ENCODE assay signal across 8 mouse cellular contexts in the genomic region with DNA sequence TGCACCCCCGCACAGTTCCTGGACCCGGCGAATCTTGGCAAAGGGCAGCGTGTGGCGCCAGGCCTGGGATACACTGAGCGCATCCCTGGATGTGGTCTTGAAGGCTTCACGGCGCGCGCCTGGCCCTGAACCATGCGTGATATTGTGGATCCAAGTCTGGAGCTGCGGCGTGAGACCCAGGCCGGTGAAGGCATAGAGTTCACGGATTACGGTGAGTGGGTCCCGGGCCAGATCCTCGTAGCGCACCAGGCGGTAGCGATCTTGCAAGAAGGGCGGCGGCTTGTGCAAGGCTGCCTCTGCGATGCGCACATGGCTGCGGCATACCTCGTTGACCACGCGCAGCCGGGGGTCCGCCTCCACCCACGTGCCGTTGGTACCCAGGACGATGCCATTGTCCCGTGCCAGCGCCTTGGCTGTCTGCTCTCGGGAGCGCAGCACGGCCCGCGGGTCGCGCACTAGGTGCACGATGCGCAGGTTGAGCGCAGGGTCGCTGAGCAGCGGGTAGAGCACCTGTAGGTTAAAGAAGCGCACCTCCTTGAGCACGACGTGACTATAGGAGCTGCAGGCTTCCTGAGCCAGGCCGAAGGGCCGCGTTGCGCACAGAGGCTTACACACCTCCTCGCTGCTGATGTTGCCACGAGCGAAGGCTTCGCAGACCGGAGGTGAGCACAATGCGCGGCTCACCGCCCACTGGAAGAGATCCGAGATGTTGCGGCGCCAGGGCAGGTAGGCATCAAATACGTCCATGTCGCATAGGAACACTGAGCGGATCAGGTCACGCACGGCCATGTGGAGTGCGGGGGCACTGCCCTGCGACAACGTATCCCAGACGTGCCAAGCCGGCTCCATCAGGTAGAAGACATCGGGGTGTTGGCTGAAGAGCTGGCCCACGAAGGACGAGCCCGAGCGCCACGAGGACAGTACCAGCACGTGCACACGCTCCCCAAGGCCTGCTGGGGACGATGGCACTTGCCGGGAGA. TPM values are rescaled to one million over a fixed set of nuclear protein-coding genes. Genes with fewer than 3 reads are reported as not detected.
DNase-seq lines count a peak whose midpoint lies in the region; ATAC-seq lines count a peak whose summit lies in the region.

No protein-coding gene starts in this region.

- peaks cover 24% of the 10 kb centered on the region for H3K4me1 ChIP-seq in heart, embryonic 13.5 days
- H3K4me1 ChIP-seq in forebrain, embryonic 13.5 days, result peaks cover 11% of the 10 kb centered on the region
- peaks cover 14% of the 10 kb centered on the region for H3K4me1 ChIP-seq in midbrain, embryonic 10.5 days

- no peak overlapping the region for H3K9ac ChIP-seq in heart, embryonic 13.5 days
- H3K9ac ChIP-seq in forebrain, embryonic 13.5 days, result peak overlapping the region; percentile 45; the same call in 1 of the 2 replicates

- H3K27ac ChIP-seq in heart, embryonic 13.5 days (replicated peaks), result no peak overlapping the region
- H3K27ac ChIP-seq in forebrain, embryonic 13.5 days, result no peak overlapping the region
- H3K27ac ChIP-seq in midbrain, embryonic 10.5 days (replicated peaks), result no peak overlapping the region

- H3K9me3 ChIP-seq in heart, embryonic 13.5 days, result no peaks in the 10 kb centered on the region
- no peaks in the 10 kb centered on the region for H3K9me3 ChIP-seq in forebrain, embryonic 13.5 days (replicated peaks)
- no peaks in the 10 kb centered on the region for H3K9me3 ChIP-seq in midbrain, embryonic 10.5 days (replicated peaks)

- H3K36me3 ChIP-seq in heart, embryonic 13.5 days, result no peaks in the 10 kb centered on the region
- no peaks in the 10 kb centered on the region for H3K36me3 ChIP-seq in forebrain, embryonic 13.5 days (ENCODE audit: poor library complexity, severe bottlenecking)
- H3K36me3 ChIP-seq in midbrain, embryonic 10.5 days, result no peaks in the 10 kb centered on the region

- no peak for ATAC-seq in heart, embryonic 13.5 days (ENCODE audit: extremely low read depth, insufficient number of reproducible peaks, low FRiP score, low TSS enrichment)
- ATAC-seq in forebrain, embryonic 13.5 days, result no peak

- no peak for DNase-seq in heart, postnatal 36 days
- DNase-seq in ZHBTc4 (ENCODE audit: low read depth, low spot score), result peak; percentile 68
- peak; percentile 19 for DNase-seq in midbrain, embryonic 10.5 days (ENCODE audit: low spot score)
- no peak for DNase-seq in natural killer cell, adult 2 months (ENCODE audit: low spot score in 2 of 2)
- no peak for DNase-seq in layer of hippocampus, adult 9-11 months
- no peak for DNase-seq in kidney, adult 9 months

- H3K27me3 ChIP-seq in heart, embryonic 13.5 days (replicated peaks), result peaks cover 53% of the 10 kb centered on the region
- H3K27me3 ChIP-seq in forebrain, embryonic 13.5 days, result peaks cover 59% of the 10 kb centered on the region
- peaks cover 59% of the 10 kb centered on the region for H3K27me3 ChIP-seq in midbrain, embryonic 10.5 days (ENCODE audit: low read depth, poor library complexity, severe bottlenecking)

- WGBS in heart, embryonic 13.5 days, result 13% methylated on average over 86 of the region's 86 CpGs
- 11% methylated on average over 86 of the region's 86 CpGs for WGBS in forebrain, embryonic 13.5 days
- WGBS in midbrain, embryonic 10.5 days, result 12% methylated on average over 86 of the region's 86 CpGs

- intact Hi-C loops in heart, postnatal 36 days (cut with DNase I), result no loop called here

- H3K4me3 ChIP-seq in heart, embryonic 13.5 days, result peak overlapping the region; percentile 31
- peak overlapping the region; percentile 32 for H3K4me3 ChIP-seq in forebrain, embryonic 13.5 days
- peak overlapping the region; percentile 44 for H3K4me3 ChIP-seq in midbrain, embryonic 10.5 days

- H3K4me2 ChIP-seq in heart, embryonic 13.5 days, result peak overlapping the region; percentile 58
- peak overlapping the region; percentile 57 for H3K4me2 ChIP-seq in forebrain, embryonic 13.5 days

RNA-seq across cellular contexts. Expression of a gene that starts 13.7 kb away (rescaled TPM):
- 3.4 and 3.8 TPM in 2 replicates for polyA plus RNA-seq in heart, embryonic 13.5 days (2015; fragmentation: Nextera tagmentation; extraction: Ambion mirVana)
- total RNA-seq in heart, postnatal 36 days (2021), result 1 to 10 TPM; 3.0 to 3.2 TPM
- polyA plus RNA-seq in forebrain, embryonic 13.5 days (2015; fragmentation: Nextera tagmentation; extraction: Ambion mirVana), result 6.7 and 6.8 TPM in 2 replicates
- polyA plus RNA-seq in midbrain, embryonic 10.5 days (2016; fragmentation: Nextera tagmentation; extraction: Ambion mirVana), result 10.3 TPM in 2 replicates

RNA-seq across cellular contexts. Expression of a gene that starts 20.0 kb away (rescaled TPM):
- 0.17 and 0.19 TPM in 2 replicates for polyA plus RNA-seq in heart, embryonic 13.5 days (2015; fragmentation: Nextera tagmentation; extraction: Ambion mirVana)
- not detected for total RNA-seq in heart, postnatal 36 days (2021)
- polyA plus RNA-seq in forebrain, embryonic 13.5 days (2015; fragmentation: Nextera tagmentation; extraction: Ambion mirVana), result 2.0 TPM in 2 replicates
- polyA plus RNA-seq in midbrain, embryonic 10.5 days (2016; fragmentation: Nextera tagmentation; extraction: Ambion mirVana), result 2.1 and 2.9 TPM in 2 replicates

RNA-seq across cellular contexts. Expression of a gene that starts 36.1 kb away (rescaled TPM):
- 132 and 142 TPM in 2 replicates for polyA plus RNA-seq in heart, embryonic 13.5 days (2015; fragmentation: Nextera tagmentation; extraction: Ambion mirVana)
- total RNA-seq in heart, postnatal 36 days (2021), result 10 to 100 TPM; 33.4 to 35.2 TPM
- 184 and 193 TPM in 2 replicates for polyA plus RNA-seq in forebrain, embryonic 13.5 days (2015; fragmentation: Nextera tagmentation; extraction: Ambion mirVana)
- 205 and 225 TPM in 2 replicates for polyA plus RNA-seq in midbrain, embryonic 10.5 days (2016; fragmentation: Nextera tagmentation; extraction: Ambion mirVana)

RNA-seq across cellular contexts. Expression of a gene that starts 43.5 kb away (rescaled TPM):
- 5.0 and 5.4 TPM in 2 replicates for polyA plus RNA-seq in heart, embryonic 13.5 days (2015; fragmentation: Nextera tagmentation; extraction: Ambion mirVana)
- 1 to 10 TPM; 1.3 to 2.6 TPM for total RNA-seq in heart, postnatal 36 days (2021)
- 14.6 and 14.8 TPM in 2 replicates for polyA plus RNA-seq in forebrain, embryonic 13.5 days (2015; fragmentation: Nextera tagmentation; extraction: Ambion mirVana)
- 26.7 TPM in 2 replicates for polyA plus RNA-seq in midbrain, embryonic 10.5 days (2016; fragmentation: Nextera tagmentation; extraction: Ambion mirVana)

RNA-seq across cellular contexts. Expression of a gene that starts 50.3 kb away (rescaled TPM):
- 186 and 205 TPM in 2 replicates for polyA plus RNA-seq in heart, embryonic 13.5 days (2015; fragmentation: Nextera tagmentation; extraction: Ambion mirVana)
- total RNA-seq in heart, postnatal 36 days (2021), result 100 to 1,000 TPM; 128 to 138 TPM
- polyA plus RNA-seq in forebrain, embryonic 13.5 days (2015; fragmentation: Nextera tagmentation; extraction: Ambion mirVana), result 456 and 479 TPM in 2 replicates
- polyA plus RNA-seq in midbrain, embryonic 10.5 days (2016; fragmentation: Nextera tagmentation; extraction: Ambion mirVana), result 235 and 259 TPM in 2 replicates

Comparison
In these comparisons a context has a peak if more than half of its experiments do, and no peak if none do; other contexts are left out.
1. DNase-seq: peak in ZHBTc4 (single experiment) and midbrain, embryonic 10.5 days (single experiment); none in heart, postnatal 36 days (0 of 2), natural killer cell, adult 2 months (0 of 2), layer of hippocampus, adult 9-11 months (single experiment) and kidney, adult 9 months (single experiment).
2. Peak in every context shown above with its lines, with median percentiles within 50 percentile points of each other: H3K4me3 ChIP-seq.